Mouse (Mus musculus) frontal cortex, postnatal 36 days (tissue): ENCODE data around the gene Celf1.

Source experiments
- DNase-seq, 2 experiments: peaks; one replicate each; pipeline ENCODE4 v3.0.0; 2022; ENCODE audit warnings: low spot score in 2 of 2

Gene Celf1

GRCm38 (mm10) chr2:91061849-91062481 lies 121.8 kb downstream of the Celf1 start:
- DNase-seq: no peak

GRCm38 (mm10) chr2:91062779-91063606 lies 122.8 kb downstream of the Celf1 start:
- no peak for DNase-seq

GRCm38 (mm10) chr2:91064211-91064610 lies 124.0 kb downstream of the Celf1 start:
- DNase-seq: no peak

- DNase-seq: peak in 1 of 2 experiments; percentile 51
These were observed 125.4 kb downstream of the Celf1 start for GRCm38 (mm10) chr2:91065544-91065943.

- no peak for DNase-seq
These were observed 126.3 kb downstream of the Celf1 start for GRCm38 (mm10) chr2:91066455-91066854.

- no peak for DNase-seq
These were observed 128.1 kb downstream of the Celf1 start for GRCm38 (mm10) chr2:91068162-91068871.

- DNase-seq: no peak
These were observed 128.6 kb downstream of the Celf1 start for GRCm38 (mm10) chr2:91068872-91069165.
